Mouse (Mus musculus) retina, adult 2 months (tissue): ENCODE data around the gene Dnajc16.

ENCODE experiments used
- DNase-seq: peaks from one replicate; pipeline ENCODE4 v3.0.0-alpha.2; 2012; ENCODE audit warnings: low read depth, low spot score

The Dnajc16 gene

GRCm38 (mm10) chr4:141763476-141763875, 27.3 kb downstream of the Dnajc16 start:
- DNase-seq, result no peak

GRCm38 (mm10) chr4:141762102-141762598, 28.6 kb downstream of the Dnajc16 start:
- no peak for DNase-seq

GRCm38 (mm10) chr4:141760942-141761341, 29.8 kb downstream of the Dnajc16 start:
- DNase-seq, result no peak

GRCm38 (mm10) chr4:141758874-141759542, 31.7 kb downstream of the Dnajc16 start:
- no peak for DNase-seq

GRCm38 (mm10) chr4:141757124-141757523, 33.6 kb downstream of the Dnajc16 start:
- DNase-seq, result no peak

- DNase-seq, result no peak
Observed at GRCm38 (mm10) chr4:141755375-141755930, 35.3 kb downstream of the Dnajc16 start.

GRCm38 (mm10) chr4:141752076-141752421, 38.7 kb downstream of the Dnajc16 start:
- no peak for DNase-seq

GRCm38 (mm10) chr4:141751419-141752075, 39.2 kb downstream of the Dnajc16 start:
- no peak for DNase-seq

GRCm38 (mm10) chr4:141750826-141751225, 39.9 kb downstream of the Dnajc16 start:
- no peak for DNase-seq

- no peak for DNase-seq
Observed at GRCm38 (mm10) chr4:141749557-141749956, 41.2 kb downstream of the Dnajc16 start.

- no peak for DNase-seq
Observed at GRCm38 (mm10) chr4:141746578-141747346, 44.0 kb downstream of the Dnajc16 start, which contains the start of gene Agmat. Gene Agmat, plus strand, starts transcription at chr4:141746672.

- no peak for DNase-seq
Observed at GRCm38 (mm10) chr4:141742381-141742780, 48.4 kb downstream of the Dnajc16 start.

GRCm38 (mm10) chr4:141741856-141742255, 48.9 kb downstream of the Dnajc16 start:
- no peak for DNase-seq

- no peak for DNase-seq
Observed at GRCm38 (mm10) chr4:141738015-141738414, 52.7 kb downstream of the Dnajc16 start.

- no peak for DNase-seq
Observed at GRCm38 (mm10) chr4:141736856-141737255, 53.9 kb downstream of the Dnajc16 start.

GRCm38 (mm10) chr4:141735206-141735560, 55.5 kb downstream of the Dnajc16 start:
- DNase-seq, result no peak

GRCm38 (mm10) chr4:141734446-141735205, 56.1 kb downstream of the Dnajc16 start:
- DNase-seq, result peak; percentile 71

GRCm38 (mm10) chr4:141731766-141732165, 59.0 kb downstream of the Dnajc16 start:
- no peak for DNase-seq

- no peak for DNase-seq
Observed at GRCm38 (mm10) chr4:141730401-141730800, 60.3 kb downstream of the Dnajc16 start.

GRCm38 (mm10) chr4:141729266-141729665, 61.5 kb downstream of the Dnajc16 start:
- no peak for DNase-seq

GRCm38 (mm10) chr4:141725738-141726137, 65.0 kb downstream of the Dnajc16 start:
- DNase-seq, result no peak
